Mouse (Mus musculus): ENCODE data around the gene Iqgap2. TPM values are rescaled to one million over a fixed set of nuclear protein-coding genes. Genes with fewer than 3 reads are reported as not detected.

The Iqgap2 gene
- total and polyA plus RNA-seq, 3 experiments, result 0.27 to 0.32 TPM; not detected in 1

GRCm38 (mm10) chr13:95833473-95833872 is 58.2 kb downstream of the Iqgap2 start:
- no peak for DNase-seq (ENCODE audit: low read depth, low spot score)
- Histone ChIP-seq H3K27me3 (ENCODE audit: control insufficient read depth in 1 of 2, insufficient read depth in 2 of 2, low read length in 2 of 2) (no peaks in the 10 kb centered on the region), H3K79me2 (ENCODE audit: control insufficient read depth, insufficient read depth, low read length, poor library complexity) (no peaks in the 10 kb centered on the region), H3K4me1 (ENCODE audit: control insufficient read depth in 1 of 2, insufficient read depth in 2 of 2, low read length in 2 of 2) (no peaks in the 10 kb centered on the region), H3K9me3 (replicated peaks; ENCODE audit: insufficient read depth, low read length) (no peaks in the 10 kb centered on the region), H3K4me3 (ENCODE audit: control insufficient read depth in 1 of 2, insufficient read depth in 1 of 2, low read depth in 2 of 2, low read length in 2 of 2) (no peak overlapping the region), H3K27ac (ENCODE audit: control insufficient read depth, low read depth, low read length) (no peak overlapping the region), H3K9ac (ENCODE audit: control insufficient read depth, low read depth, low read length, poor library complexity, severe bottlenecking) (no peak overlapping the region), H3K36me3 (ENCODE audit: control insufficient read depth in 1 of 2, insufficient read depth in 2 of 2, low read length in 2 of 2) (no peaks in the 10 kb centered on the region)
- no peak for TF ChIP-seq NELFE (IDR thresholded peaks at IDR 0.05; ENCODE audit: low read depth, low read length)
- TF ChIP-seq EP300 (IDR thresholded peaks at IDR 0.05; ENCODE audit: low read depth in 1 of 2, low read length in 2 of 2), result no peak
- no peak for TF ChIP-seq MAX (IDR thresholded peaks at IDR 0.05; ENCODE audit: low read length)
- no peak for TF ChIP-seq CHD1 (IDR thresholded peaks at IDR 0.05; ENCODE audit: low read depth, low read length)
- no peak for TF ChIP-seq E2F4 (IDR thresholded peaks at IDR 0.05; ENCODE audit: borderline replicate concordance, low read depth, low read length)
- TF ChIP-seq ZMIZ1 (IDR thresholded peaks at IDR 0.05; ENCODE audit: low read depth, low read length), result no peak
- no peak for TF ChIP-seq MYC (IDR thresholded peaks at IDR 0.05; ENCODE audit: low read depth, low read length)
- TF ChIP-seq USF2 (IDR thresholded peaks at IDR 0.05; ENCODE audit: borderline replicate concordance in 1 of 2, insufficient read depth in 1 of 2, low read depth in 1 of 2, low read length in 2 of 2), result no peak
- TF ChIP-seq MXI1 (IDR thresholded peaks at IDR 0.05; ENCODE audit: low read depth, low read length), result no peak
- no peak for TF ChIP-seq UBTF (IDR thresholded peaks at IDR 0.05; ENCODE audit: borderline replicate concordance, insufficient read depth, low read depth, low read length)
- TF ChIP-seq JUND (IDR thresholded peaks at IDR 0.05; ENCODE audit: low read depth, low read length), result no peak
- TF ChIP-seq SMC3 (IDR thresholded peaks at IDR 0.05; ENCODE audit: low read depth, low read length), result no peak
- TF ChIP-seq GABPA (IDR thresholded peaks at IDR 0.05; ENCODE audit: low read depth, low read length), result no peak
- no peak for TF ChIP-seq TCF12 (IDR thresholded peaks at IDR 0.05; ENCODE audit: low read depth, low read length)
- no peak for TF ChIP-seq TBP (IDR thresholded peaks at IDR 0.05; ENCODE audit: low read depth, low read length)
- no peak for TF ChIP-seq BHLHE40 (IDR thresholded peaks at IDR 0.05; ENCODE audit: borderline replicate concordance, low read depth, low read length)

DNA sequence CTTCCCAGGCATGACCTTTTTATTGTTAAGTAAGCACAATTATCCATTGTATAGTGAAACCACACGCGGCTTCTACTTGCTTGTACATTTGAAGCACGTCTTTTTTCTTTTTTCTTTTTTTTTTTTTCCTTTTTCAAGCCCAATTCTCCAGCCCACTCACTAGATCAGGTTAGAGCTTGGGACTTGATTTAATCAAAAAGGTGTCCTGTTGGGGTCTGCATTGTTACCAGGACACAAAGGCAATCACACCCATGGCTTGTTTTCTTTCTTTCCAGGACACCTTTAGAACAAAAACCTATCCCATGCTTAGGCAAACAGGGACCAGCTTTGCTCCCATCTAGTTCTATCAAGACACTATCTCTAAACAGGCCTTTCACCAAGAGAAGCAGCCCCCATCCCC is 59.0 kb downstream of the Iqgap2 start:
- Histone ChIP-seq H3K9me3 (replicated peaks; ENCODE audit: insufficient read depth, low read length) (no peaks in the 10 kb centered on the region), H3K79me2 (ENCODE audit: control insufficient read depth, insufficient read depth, low read length, poor library complexity) (no peaks in the 10 kb centered on the region), H3K27ac (ENCODE audit: control insufficient read depth, low read depth, low read length) (no peak overlapping the region), H3K27me3 (ENCODE audit: control insufficient read depth in 1 of 2, insufficient read depth in 2 of 2, low read length in 2 of 2) (no peaks in the 10 kb centered on the region), H3K4me1 (ENCODE audit: control insufficient read depth in 1 of 2, insufficient read depth in 2 of 2, low read length in 2 of 2) (no peaks in the 10 kb centered on the region), H3K9ac (ENCODE audit: control insufficient read depth, low read depth, low read length, poor library complexity, severe bottlenecking) (no peak overlapping the region), H3K4me3 (ENCODE audit: control insufficient read depth in 1 of 2, insufficient read depth in 1 of 2, low read depth in 2 of 2, low read length in 2 of 2) (no peak overlapping the region), H3K36me3 (ENCODE audit: control insufficient read depth in 1 of 2, insufficient read depth in 2 of 2, low read length in 2 of 2) (no peaks in the 10 kb centered on the region)
- TF ChIP-seq RAD21 (IDR thresholded peaks at IDR 0.05; ENCODE audit: low read depth, low read length) (no peak), TAL1 (IDR thresholded peaks at IDR 0.05; ENCODE audit: low read length) (no peak), HCFC1 (IDR thresholded peaks at IDR 0.05; ENCODE audit: low read depth, low read length) (no peak), MEF2A (IDR thresholded peaks at IDR 0.05; ENCODE audit: extremely low read depth, insufficient replicate concordance, low read depth, low read length, poor library complexity, severe bottlenecking) (no peak), NELFE (IDR thresholded peaks at IDR 0.05; ENCODE audit: low read depth, low read length) (no peak), EP300 (IDR thresholded peaks at IDR 0.05; ENCODE audit: low read depth in 1 of 2, low read length in 2 of 2) (no peak), GABPA (IDR thresholded peaks at IDR 0.05; ENCODE audit: low read depth, low read length) (no peak), NRF1 (IDR thresholded peaks at IDR 0.05; ENCODE audit: insufficient read depth, low read depth, low read length, poor library complexity, severe bottlenecking) (no peak), E2F4 (IDR thresholded peaks at IDR 0.05; ENCODE audit: borderline replicate concordance, low read depth, low read length) (no peak), MYB (IDR thresholded peaks at IDR 0.05; ENCODE audit: low read depth, low read length) (no peak)
- no peak for DNase-seq (ENCODE audit: low read depth, low spot score)
